Mouse (Mus musculus) layer of hippocampus, adult 8-10 months (tissue): ENCODE measurements around the gene BC067074. TPM values are rescaled to one million over a fixed set of nuclear protein-coding genes. Genes with fewer than 3 reads are reported as not detected.
A peak's percentile ranks its signal among the peaks of the same experiment; 100 is the strongest.

Source experiments
- DNase-seq, 2 experiments: peaks; one replicate each; pipeline ENCODE4 v3.0.0; 2022; ENCODE audit warnings: low spot score in 2 of 2
- total RNA-seq, 4 experiments: library from RNA; stranded (reverse); gene quantifications; 2 replicates each; pipeline ENCODE4 v1.2.4; 2022

BC067074 gene
- total RNA-seq, 4 experiments from 2014 or later, result 1.1 to 2.6 (median 1.9) TPM

DNA sequence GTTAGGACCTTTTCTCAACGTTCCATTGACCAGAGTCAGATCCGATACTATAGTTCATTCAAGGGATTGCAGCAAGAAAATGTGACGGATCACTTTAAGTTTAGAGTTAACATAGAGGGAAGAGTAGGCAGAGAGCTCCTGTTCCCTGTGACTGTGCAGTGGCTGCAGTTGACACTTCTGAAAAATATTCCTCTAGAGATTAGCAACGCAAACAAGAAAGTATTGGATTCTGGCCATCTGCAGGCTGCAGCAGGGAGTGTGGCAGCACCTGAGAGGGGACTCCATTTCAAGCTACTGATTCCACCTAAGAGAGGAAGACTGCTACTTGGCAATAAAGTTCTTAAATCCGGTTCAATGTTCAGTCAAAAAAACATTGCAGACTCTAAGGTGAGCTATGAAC is 26.6 kb downstream of the BC067074 start:
- no peak for DNase-seq

DNA sequence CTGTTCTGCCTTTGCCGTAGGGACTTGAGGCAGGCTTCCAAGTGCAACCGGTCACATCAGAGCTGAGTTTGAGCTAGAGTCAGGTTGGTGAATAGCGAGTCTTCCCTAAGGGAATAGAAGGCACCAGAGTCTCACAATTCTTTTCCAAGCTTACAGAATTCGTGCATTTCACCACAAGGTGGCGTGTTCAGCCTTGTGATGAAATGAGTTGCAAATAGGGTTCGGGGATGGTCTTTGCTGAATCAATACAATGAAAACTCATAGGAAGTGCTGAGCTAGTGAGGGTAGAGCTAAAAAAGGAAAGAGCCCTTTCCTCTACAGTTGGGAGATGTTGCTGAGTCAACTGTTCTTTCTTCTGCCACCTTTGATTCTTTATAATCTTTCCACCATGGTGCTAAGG is 29.0 kb downstream of the BC067074 start:
- peak in 1 of 2 experiments; percentile 46 for DNase-seq

GRCm38 (mm10) chr13:113324241-113324640 is 31.3 kb downstream of the BC067074 start:
- DNase-seq, result no peak

DNA sequence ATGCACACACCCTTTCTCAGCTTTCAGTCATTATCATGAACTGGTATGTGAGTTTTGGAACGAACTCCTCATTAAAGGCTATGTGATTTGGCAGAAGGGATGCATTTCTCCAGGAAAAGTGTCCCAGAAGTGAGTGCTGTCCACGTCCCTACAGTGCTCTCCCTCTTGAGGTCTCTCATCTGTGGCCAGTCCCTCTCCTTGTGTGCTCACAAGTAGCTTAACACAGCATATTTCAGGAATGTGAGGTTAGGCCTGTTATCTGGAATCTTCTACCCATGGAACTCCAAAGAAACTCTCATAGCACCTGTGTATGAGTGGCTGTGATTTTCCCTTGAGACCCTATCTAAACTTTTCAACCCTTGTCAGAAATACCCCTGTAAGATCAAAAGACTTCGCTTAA is 32.7 kb downstream of the BC067074 start:
- no peak for DNase-seq

DNA sequence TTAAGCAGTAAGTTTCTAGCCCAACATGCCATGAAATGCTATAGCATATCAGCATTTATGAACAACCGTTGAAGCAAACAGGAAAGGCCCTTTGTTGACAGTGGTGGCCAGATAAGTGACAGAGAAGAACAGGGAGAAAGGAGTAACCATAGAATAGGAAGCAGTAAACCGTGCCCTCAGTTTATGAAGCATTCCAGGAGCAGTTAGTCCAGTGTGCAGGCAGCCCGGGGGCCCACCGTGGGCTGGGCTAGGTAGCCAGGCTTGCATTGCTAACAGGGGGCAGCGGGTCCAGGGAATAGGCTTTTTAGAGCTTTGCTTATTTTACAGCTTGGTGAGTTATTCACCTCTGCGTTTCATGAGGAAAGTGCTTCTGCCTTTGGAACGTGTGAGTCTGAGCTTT is 39.3 kb downstream of the BC067074 start:
- no peak for DNase-seq

GRCm38 (mm10) chr13:113333374-113333773 is 40.4 kb downstream of the BC067074 start:
- DNase-seq, result no peak

- DNase-seq, result no peak
Observed at GRCm38 (mm10) chr13:113333931-113334330, 41.0 kb downstream of the BC067074 start.

DNA sequence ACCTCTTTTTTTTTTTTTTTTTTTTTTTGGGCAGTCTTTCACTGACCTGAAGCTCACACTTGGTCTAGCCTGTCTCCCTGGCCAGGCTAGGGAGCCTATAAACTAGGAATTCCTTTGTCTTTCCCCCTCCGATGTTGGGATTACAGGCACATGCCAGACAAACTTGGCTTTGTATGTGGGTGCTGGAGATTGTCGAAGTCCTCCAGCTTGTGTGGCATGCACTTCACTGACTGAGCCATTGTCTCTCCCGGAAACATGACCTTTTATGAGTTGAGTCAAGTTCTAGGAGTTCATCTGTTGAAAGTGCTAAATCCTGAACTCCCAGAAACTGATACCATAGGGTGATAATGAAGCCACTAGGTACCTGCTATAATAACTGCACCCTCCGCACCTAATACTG is 41.8 kb downstream of the BC067074 start:
- no peak for DNase-seq

GRCm38 (mm10) chr13:113337223-113337858 is 44.4 kb downstream of the BC067074 start:
- peak; percentile 12 to 67 for DNase-seq

DNA sequence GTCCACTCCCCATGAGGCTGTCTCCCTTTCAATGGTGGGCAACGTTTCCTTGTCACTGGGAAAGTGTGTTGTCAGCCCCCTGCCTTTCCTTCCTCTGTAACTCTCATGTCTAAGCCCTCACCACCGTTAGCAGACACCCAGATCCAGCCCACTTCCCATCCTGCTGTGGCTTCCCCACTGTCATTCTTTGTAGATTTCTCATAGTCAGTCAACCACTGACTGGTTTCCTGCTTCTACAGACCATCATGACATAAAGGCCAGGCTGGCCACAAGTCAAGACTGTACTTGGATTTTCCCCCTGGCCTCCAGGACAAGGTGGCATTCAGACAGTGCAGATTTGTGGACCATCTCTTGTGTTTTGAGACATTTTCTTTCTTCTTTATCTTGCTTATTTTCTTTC is 47.7 kb downstream of the BC067074 start:
- no peak for DNase-seq

DNA sequence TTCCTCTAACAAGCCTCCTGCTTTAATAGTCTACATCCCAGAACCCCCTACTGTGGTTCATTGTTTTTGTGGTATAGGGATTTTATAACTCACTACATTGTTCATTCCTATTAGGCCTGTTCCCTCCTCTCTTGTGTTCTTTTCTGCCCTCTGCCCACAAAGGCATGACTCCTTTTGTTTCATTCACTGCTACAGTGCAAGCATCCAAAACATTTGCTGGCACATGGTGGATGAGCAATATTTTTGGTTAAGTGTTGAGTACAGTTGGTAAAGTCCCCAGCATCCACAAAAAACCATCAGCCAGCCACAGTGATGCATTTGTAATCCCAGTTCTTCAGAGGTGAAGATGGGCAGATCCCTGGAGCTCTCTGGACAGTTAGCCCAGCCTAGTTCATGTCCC is 48.2 kb downstream of the BC067074 start:
- DNase-seq, result no peak

DNA sequence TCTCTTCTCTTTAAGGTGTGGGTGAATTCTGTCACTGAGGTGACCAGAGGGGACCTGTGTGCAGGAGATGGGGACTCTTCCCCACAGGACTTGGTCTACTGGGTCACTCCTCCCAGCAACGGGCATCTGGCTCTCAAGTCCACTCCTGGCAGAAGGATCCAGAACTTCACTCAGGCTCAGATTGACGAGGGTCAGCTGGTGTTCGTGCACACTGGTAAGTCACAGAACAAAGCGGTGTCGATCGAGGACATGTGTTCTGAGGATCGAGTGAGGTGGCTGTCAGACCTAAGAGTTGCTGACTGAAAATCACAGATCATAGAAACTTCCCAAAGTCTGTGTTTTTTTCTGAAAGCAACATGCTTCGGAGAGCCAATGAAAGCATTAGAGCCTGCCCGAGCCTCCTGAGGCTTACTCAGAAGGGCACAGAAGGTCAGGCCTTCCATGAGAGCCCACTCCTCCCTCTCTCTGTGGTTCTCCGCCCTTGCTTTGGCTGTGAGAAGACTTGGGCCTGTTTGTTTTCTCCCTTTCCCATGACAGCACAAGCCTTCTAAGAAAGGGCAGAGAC is 49.5 kb downstream of the BC067074 start:
- no peak for DNase-seq

- no peak for DNase-seq
Observed at GRCm38 (mm10) chr13:113350743-113351430, 57.9 kb downstream of the BC067074 start.

DNA sequence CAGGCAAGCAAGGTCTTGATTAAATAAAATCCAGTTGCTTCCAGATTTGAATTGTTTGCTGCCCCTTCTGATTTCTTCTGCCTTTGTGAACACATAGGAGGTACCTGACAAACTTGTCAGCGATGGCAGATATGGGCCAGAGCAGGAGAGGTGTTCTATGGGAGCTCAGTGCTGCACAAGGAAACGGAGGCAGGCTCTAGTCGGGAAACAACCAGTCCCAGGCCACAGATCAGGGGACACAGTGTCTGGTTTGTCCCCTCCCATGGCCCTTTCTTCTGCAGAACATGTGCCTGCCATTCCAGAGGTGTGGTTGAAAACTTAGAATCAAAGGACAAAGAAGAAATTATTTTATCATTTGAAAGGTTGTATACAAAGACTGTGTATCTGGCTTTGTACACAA is 60.6 kb downstream of the BC067074 start:
- DNase-seq, result no peak

DNA sequence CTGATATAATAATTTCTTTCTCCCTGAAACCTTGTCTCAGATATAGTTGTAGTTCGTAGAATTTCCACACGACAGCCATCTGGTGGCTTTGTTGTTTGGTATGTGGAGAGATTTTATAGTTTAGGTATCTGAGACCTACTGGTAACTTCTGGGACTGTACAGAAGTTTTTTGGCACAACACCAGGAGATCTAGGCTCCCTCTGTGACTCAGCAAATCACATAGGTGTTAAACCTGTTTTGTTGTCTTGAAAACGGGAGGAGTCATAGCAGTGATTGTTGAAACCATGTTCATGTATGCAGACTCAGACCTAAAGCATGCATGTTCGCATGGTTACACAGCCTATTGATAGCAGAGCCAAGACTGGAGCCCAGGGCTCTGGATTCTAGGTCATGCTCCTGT is 61.0 kb downstream of the BC067074 start:
- no peak for DNase-seq

DNA sequence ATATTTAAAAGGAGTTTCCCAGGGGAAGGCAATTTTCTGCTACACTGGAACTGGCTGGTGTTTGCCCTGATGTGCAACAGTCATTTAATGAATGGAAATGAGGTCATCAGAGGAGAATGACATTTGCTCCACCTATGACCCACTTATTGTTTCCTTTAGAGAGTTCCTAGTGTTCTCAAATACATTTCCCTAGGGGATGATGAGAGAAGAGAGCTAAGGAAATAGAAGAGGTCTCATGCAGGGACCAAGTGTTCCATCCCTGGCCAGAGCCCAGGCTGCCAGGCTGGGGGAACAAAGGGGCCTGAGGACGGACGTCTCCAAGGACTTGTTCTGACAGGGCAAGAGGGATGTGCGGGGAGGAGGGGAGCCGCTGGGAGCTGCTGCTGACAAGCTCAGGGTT is 62.1 kb downstream of the BC067074 start:
- DNase-seq, result no peak

DNA sequence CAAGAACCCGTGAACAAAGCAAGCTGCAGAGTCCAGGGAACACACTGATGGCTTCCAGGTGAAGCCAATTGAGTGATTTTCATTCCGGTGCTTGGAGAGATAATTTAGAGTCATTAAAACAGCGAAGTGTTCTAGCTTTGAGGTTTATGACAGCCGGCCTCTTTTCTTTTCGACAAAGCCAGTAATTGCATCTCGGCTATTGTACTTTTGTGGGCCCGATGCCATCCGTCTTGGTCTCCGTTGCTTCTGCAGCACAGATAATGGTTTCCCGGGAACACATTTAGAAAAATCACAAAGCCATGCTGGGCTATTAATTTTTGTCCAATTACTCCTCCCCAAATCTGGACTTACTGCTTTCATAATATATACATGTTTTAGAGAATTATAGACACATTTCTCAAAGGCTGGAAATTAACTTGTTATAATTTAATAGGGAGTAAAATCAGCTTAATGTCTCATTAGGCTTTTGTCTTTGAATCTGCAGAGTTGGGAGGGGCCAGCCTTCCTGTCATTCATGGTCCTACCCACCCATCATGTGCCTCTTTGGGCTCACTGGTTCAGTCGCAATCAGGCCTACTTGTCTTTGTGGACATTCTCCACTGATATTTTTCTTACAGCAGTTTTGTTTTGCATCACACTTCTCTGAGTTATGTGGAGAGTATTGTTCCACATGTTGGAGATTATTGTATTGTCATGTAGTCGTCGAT is 64.6 kb downstream of the BC067074 start:
- DNase-seq, result no peak

GRCm38 (mm10) chr13:113359676-113360075 is 66.7 kb downstream of the BC067074 start:
- DNase-seq, result no peak

DNA sequence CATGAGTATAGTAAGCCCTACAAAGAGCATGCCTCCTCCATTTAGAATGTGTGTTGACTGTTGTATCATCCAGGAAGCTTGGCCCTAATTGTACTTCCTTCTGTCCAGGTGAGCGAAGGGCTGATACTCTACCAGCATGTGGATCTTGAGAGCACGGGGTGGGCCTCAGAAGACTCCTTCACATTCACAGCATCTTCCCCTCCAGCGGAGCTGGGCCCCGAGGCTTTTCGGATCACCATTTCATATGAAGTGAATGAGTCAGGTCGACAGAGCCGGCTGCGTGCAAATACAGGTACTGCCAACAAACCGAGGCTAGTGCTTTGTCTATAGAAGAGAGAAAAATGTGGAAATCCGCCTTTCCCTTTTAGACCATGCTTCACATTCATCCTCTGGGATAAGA is 73.0 kb downstream of the BC067074 start:
- DNase-seq, result no peak

DNA sequence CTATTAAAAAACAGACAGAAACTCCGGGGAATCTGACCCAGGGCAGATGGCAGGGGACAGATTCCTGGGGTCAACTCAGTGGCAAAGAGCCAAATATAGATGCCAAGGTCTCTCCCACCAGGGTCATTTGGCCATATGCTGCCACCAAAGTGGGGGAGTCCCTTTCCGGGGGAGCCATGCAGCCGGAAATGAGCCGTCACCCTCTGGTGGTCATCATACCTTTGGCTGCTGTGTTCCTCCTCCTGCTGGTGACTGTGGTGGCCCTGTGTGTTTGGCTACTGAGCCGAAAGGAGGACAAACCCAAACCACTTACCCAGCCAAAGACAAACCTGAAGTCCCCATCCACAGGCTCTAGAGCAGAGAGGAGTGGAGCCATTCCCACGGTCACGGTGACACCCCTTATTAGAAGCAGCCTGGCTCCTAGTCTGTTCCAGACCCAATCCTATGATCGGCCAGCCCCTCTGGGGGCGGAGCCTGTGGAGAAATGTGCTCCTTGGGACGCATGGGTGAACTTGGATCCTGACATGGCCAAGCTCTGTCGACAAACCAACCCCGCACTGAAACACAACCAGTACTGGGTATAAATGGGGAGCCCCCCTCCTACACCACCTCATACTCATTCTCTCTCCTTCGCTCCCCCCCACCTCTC is 76.1 kb downstream of the BC067074 start:
- DNase-seq, result no peak

- DNase-seq, result no peak
Observed at GRCm38 (mm10) chr13:113369622-113370021, 76.7 kb downstream of the BC067074 start.
